Mouse (Mus musculus): Measurements from ENCODE around the gene Proser2. TPM values are rescaled to one million over a fixed set of nuclear protein-coding genes. Genes with fewer than 3 reads are reported as not detected.
"Not testable (repeated sequence)": the region's sequence is repeated elsewhere in the genome, so short reads cannot be mapped to it uniquely, and the experiment has no call there.

The Proser2 gene
- polyA plus RNA-seq, 1 experiment from 2014 or later: 9.0 TPM

GRCm38 (mm10) chr2:6100027-6100749, 29.8 kb downstream of the Proser2 start:
- 40% methylated on average over 51 of the region's 51 CpGs for WGBS
- TF ChIP-seq CTCF (IDR thresholded peaks at IDR 0.05; ENCODE audit: low read depth): no peak
- Histone ChIP-seq H3K36me3 (ENCODE audit: control insufficient read depth, insufficient read depth) (peaks cover 8% of the 10 kb centered on the region), H3K27me3 (replicated peaks; ENCODE audit: control insufficient read depth, insufficient read depth, low read length) (no peaks in the 10 kb centered on the region), H3K9ac (ENCODE audit: low read depth, low read length) (no peak overlapping the region), H3K4me2 (replicated peaks; ENCODE audit: low read depth) (peak overlapping the region; percentile 59), H3K9me3 (ENCODE audit: control insufficient read depth) (no peaks in the 10 kb centered on the region), H3K4me1 (replicated peaks; ENCODE audit: control insufficient read depth, insufficient read depth, low read length) (peaks cover 14% of the 10 kb centered on the region), H3K27ac (ENCODE audit: low read depth, low read length) (no peak overlapping the region), H3K4me3 (ENCODE audit: low read depth, low read length) (peak overlapping the region; percentile 17)
- ATAC-seq: no peak

- Histone ChIP-seq H3K27me3 (replicated peaks; ENCODE audit: control insufficient read depth, insufficient read depth, low read length) (no peaks in the 10 kb centered on the region), H3K4me1 (replicated peaks; ENCODE audit: control insufficient read depth, insufficient read depth, low read length) (peaks cover 14% of the 10 kb centered on the region), H3K36me3 (ENCODE audit: control insufficient read depth, insufficient read depth) (peaks cover 8% of the 10 kb centered on the region), H3K27ac (ENCODE audit: low read depth, low read length) (peak overlapping the region; percentile 11; the same call in 1 of the 2 replicates), H3K9me3 (ENCODE audit: control insufficient read depth) (no peaks in the 10 kb centered on the region), H3K9ac (ENCODE audit: low read depth, low read length) (no peak overlapping the region), H3K4me2 (replicated peaks; ENCODE audit: low read depth) (0 out of 2 replicates have a peak overlapping the region, but pooled peaks have one; percentile 1), H3K4me3 (ENCODE audit: low read depth, low read length) (no peak overlapping the region)
- no peak for ATAC-seq
- no peak for TF ChIP-seq CTCF (IDR thresholded peaks at IDR 0.05; ENCODE audit: low read depth)
- 49% methylated on average over 9 of the region's 9 CpGs for WGBS
These were observed 30.6 kb downstream of the Proser2 start for GRCm38 (mm10) chr2:6099443-6099842.

- 0 out of 2 replicates have a peak overlapping the region, but pooled peaks have one; percentile 1 for H3K4me2 ChIP-seq (replicated peaks; ENCODE audit: low read depth)
- no peak overlapping the region for H3K4me3 ChIP-seq (ENCODE audit: low read depth, low read length)
These were observed 31.1 kb downstream of the Proser2 start for GRCm38 (mm10) chr2:6098924-6099323.

GRCm38 (mm10) chr2:6097113-6097716, 32.8 kb downstream of the Proser2 start:
- Histone ChIP-seq H3K27ac (ENCODE audit: low read depth, low read length) (peak overlapping the region; percentile 46), H3K9me3 (ENCODE audit: control insufficient read depth) (no peaks in the 10 kb centered on the region), H3K27me3 (replicated peaks; ENCODE audit: control insufficient read depth, insufficient read depth, low read length) (no peaks in the 10 kb centered on the region), H3K4me1 (replicated peaks; ENCODE audit: control insufficient read depth, insufficient read depth, low read length) (peaks cover 14% of the 10 kb centered on the region), H3K4me2 (replicated peaks; ENCODE audit: low read depth) (no peak overlapping the region), H3K9ac (ENCODE audit: low read depth, low read length) (no peak overlapping the region), H3K36me3 (ENCODE audit: control insufficient read depth, insufficient read depth) (peaks cover 8% of the 10 kb centered on the region), H3K4me3 (ENCODE audit: low read depth, low read length) (no peak overlapping the region)
- ATAC-seq: peak; percentile 83
- 36% methylated on average over 7 of the region's 7 CpGs for WGBS
- no peak for TF ChIP-seq CTCF (IDR thresholded peaks at IDR 0.05; ENCODE audit: low read depth)

More at GRCm38 (mm10) chr2:6098924-6099323, 31.1 kb downstream of the Proser2 start:
- Histone ChIP-seq H3K9ac (ENCODE audit: low read depth, low read length) (no peak overlapping the region), H3K4me1 (replicated peaks; ENCODE audit: control insufficient read depth, insufficient read depth, low read length) (peaks cover 14% of the 10 kb centered on the region), H3K36me3 (ENCODE audit: control insufficient read depth, insufficient read depth) (peaks cover 8% of the 10 kb centered on the region), H3K27ac (ENCODE audit: low read depth, low read length) (peak overlapping the region; percentile 47; the same call in 1 of the 2 replicates), H3K27me3 (replicated peaks; ENCODE audit: control insufficient read depth, insufficient read depth, low read length) (no peaks in the 10 kb centered on the region), H3K9me3 (ENCODE audit: control insufficient read depth) (no peaks in the 10 kb centered on the region)
- no peak for TF ChIP-seq CTCF (IDR thresholded peaks at IDR 0.05; ENCODE audit: low read depth)
- peak; percentile 71 for ATAC-seq
- WGBS: 7% methylated on average over 6 of the region's 6 CpGs

GRCm38 (mm10) chr2:6089941-6090340, 40.1 kb downstream of the Proser2 start:
- H3K27ac ChIP-seq (ENCODE audit: low read depth, low read length); ATAC-seq; H3K4me2 ChIP-seq (replicated peaks; ENCODE audit: low read depth); H3K9ac ChIP-seq (ENCODE audit: low read depth, low read length); H3K4me1 ChIP-seq (replicated peaks; ENCODE audit: control insufficient read depth, insufficient read depth, low read length); H3K27me3 ChIP-seq (replicated peaks; ENCODE audit: control insufficient read depth, insufficient read depth, low read length); H3K36me3 ChIP-seq (ENCODE audit: control insufficient read depth, insufficient read depth); H3K4me3 ChIP-seq (ENCODE audit: low read depth, low read length); H3K9me3 ChIP-seq (ENCODE audit: control insufficient read depth): not testable (repeated sequence)
- WGBS: 88% methylated on average over 16 of the region's 16 CpGs

- no peak for ATAC-seq
- WGBS: 91% methylated on average over 5 of the region's 5 CpGs
- H3K4me1 ChIP-seq (replicated peaks; ENCODE audit: control insufficient read depth, insufficient read depth, low read length): no peaks in the 10 kb centered on the region
- H3K4me2 ChIP-seq (replicated peaks; ENCODE audit: low read depth): no peak overlapping the region
- no peaks in the 10 kb centered on the region for H3K9me3 ChIP-seq (ENCODE audit: control insufficient read depth)
- H3K27me3 ChIP-seq (replicated peaks; ENCODE audit: control insufficient read depth, insufficient read depth, low read length): no peaks in the 10 kb centered on the region
- H3K36me3 ChIP-seq (ENCODE audit: control insufficient read depth, insufficient read depth): no peaks in the 10 kb centered on the region
- no peak for TF ChIP-seq CTCF (IDR thresholded peaks at IDR 0.05; ENCODE audit: low read depth)
- H3K9ac ChIP-seq (ENCODE audit: low read depth, low read length): no peak overlapping the region
- no peak overlapping the region for H3K4me3 ChIP-seq (ENCODE audit: low read depth, low read length)
- H3K27ac ChIP-seq (ENCODE audit: low read depth, low read length): no peak overlapping the region
These were observed 42.9 kb downstream of the Proser2 start for GRCm38 (mm10) chr2:6087151-6087550.

Measured in intestine, postnatal 0 days (tissue).